Mouse (Mus musculus) cerebellum, postnatal 4 days (tissue): ENCODE measurements around the gene Ppm1h.

Experiments
- DNase-seq, 2 experiments: peaks; one replicate each; pipeline ENCODE4 v3.0.0; 2022; ENCODE audit warnings: low spot score in 2 of 2, mixed read lengths in 1 of 2

The Ppm1h gene

GRCm38 (mm10) chr10:122704901-122705300, 26.3 kb downstream of the Ppm1h start:
- no peak for DNase-seq

GRCm38 (mm10) chr10:122705457-122705856, 26.9 kb downstream of the Ppm1h start:
- peak in 1 of 2 experiments; percentile 32 for DNase-seq

- no peak for DNase-seq
Observed at GRCm38 (mm10) chr10:122711381-122711811, 32.8 kb downstream of the Ppm1h start.

GRCm38 (mm10) chr10:122712307-122712706, 33.7 kb downstream of the Ppm1h start:
- DNase-seq = no peak

- DNase-seq = peak in 1 of 2 experiments; percentile 46
Observed at GRCm38 (mm10) chr10:122715856-122716255, 37.3 kb downstream of the Ppm1h start.

GRCm38 (mm10) chr10:122716286-122716685, 37.7 kb downstream of the Ppm1h start:
- no peak for DNase-seq

GRCm38 (mm10) chr10:122716739-122717474, 38.3 kb downstream of the Ppm1h start:
- DNase-seq = no peak

- DNase-seq = no peak
Observed at GRCm38 (mm10) chr10:122717754-122718415, 39.3 kb downstream of the Ppm1h start.

GRCm38 (mm10) chr10:122718951-122719350, 40.4 kb downstream of the Ppm1h start:
- DNase-seq = no peak

GRCm38 (mm10) chr10:122722111-122722510, 43.5 kb downstream of the Ppm1h start:
- no peak for DNase-seq

GRCm38 (mm10) chr10:122724692-122725091, 46.1 kb downstream of the Ppm1h start:
- DNase-seq = no peak

GRCm38 (mm10) chr10:122727228-122727627, 48.7 kb downstream of the Ppm1h start:
- DNase-seq = no peak

- no peak for DNase-seq
Observed at GRCm38 (mm10) chr10:122728172-122728571, 49.6 kb downstream of the Ppm1h start.

GRCm38 (mm10) chr10:122732146-122732545, 53.6 kb downstream of the Ppm1h start:
- DNase-seq = no peak

- DNase-seq = no peak
Observed at GRCm38 (mm10) chr10:122734521-122734920, 56.0 kb downstream of the Ppm1h start.

GRCm38 (mm10) chr10:122735284-122735784, 56.8 kb downstream of the Ppm1h start:
- DNase-seq = no peak

- no peak for DNase-seq
Observed at GRCm38 (mm10) chr10:122736835-122737234, 58.3 kb downstream of the Ppm1h start.

GRCm38 (mm10) chr10:122738526-122738925, 60.0 kb downstream of the Ppm1h start:
- DNase-seq = no peak

GRCm38 (mm10) chr10:122739037-122739436, 60.5 kb downstream of the Ppm1h start:
- DNase-seq = no peak

- DNase-seq = no peak
Observed at GRCm38 (mm10) chr10:122740117-122740516, 61.6 kb downstream of the Ppm1h start.

- no peak for DNase-seq
Observed at GRCm38 (mm10) chr10:122741191-122741590, 62.6 kb downstream of the Ppm1h start.

- no peak for DNase-seq
Observed at GRCm38 (mm10) chr10:122742136-122742535, 63.6 kb downstream of the Ppm1h start.

GRCm38 (mm10) chr10:122743361-122743760, 64.8 kb downstream of the Ppm1h start:
- DNase-seq = no peak
